Mouse (Mus musculus): ENCODE data around the gene Rgl1. TPM values are rescaled to one million over a fixed set of nuclear protein-coding genes. Genes with fewer than 3 reads are reported as not detected.

Gene Rgl1
- polyA plus RNA-seq (2012; ENCODE audit: insufficient read depth, insufficient read length, missing spikeins) = 9.7 and 11.9 TPM in 2 replicates

GRCm38 (mm10) chr1:152766032-152766772 is at the start of gene Rgl1, which contains the start of gene Arpc5:
Gene Rgl1 (minus strand): TSS chr1:152766351.
Gene Arpc5 (plus strand): TSS chr1:152766542.
- peak within 1 kb of the TSS; percentile 77 for H3K27ac ChIP-seq (ENCODE audit: insufficient read depth, low read depth, low read length)
- H3K4me1 ChIP-seq (ENCODE audit: control insufficient read depth, insufficient read depth, low read length) = peaks cover 20% of the 10 kb centered on the region
- peak within 1 kb of the TSS; percentile 92 for H3K4me3 ChIP-seq (ENCODE audit: insufficient read depth, low read length)
- TF ChIP-seq CTCF (IDR thresholded peaks at IDR 0.05; ENCODE audit: low read depth, low read length) (no peak), POLR2A (IDR thresholded peaks at IDR 0.05; ENCODE audit: borderline replicate concordance, low read depth, low read length) (no peak)

DNA sequence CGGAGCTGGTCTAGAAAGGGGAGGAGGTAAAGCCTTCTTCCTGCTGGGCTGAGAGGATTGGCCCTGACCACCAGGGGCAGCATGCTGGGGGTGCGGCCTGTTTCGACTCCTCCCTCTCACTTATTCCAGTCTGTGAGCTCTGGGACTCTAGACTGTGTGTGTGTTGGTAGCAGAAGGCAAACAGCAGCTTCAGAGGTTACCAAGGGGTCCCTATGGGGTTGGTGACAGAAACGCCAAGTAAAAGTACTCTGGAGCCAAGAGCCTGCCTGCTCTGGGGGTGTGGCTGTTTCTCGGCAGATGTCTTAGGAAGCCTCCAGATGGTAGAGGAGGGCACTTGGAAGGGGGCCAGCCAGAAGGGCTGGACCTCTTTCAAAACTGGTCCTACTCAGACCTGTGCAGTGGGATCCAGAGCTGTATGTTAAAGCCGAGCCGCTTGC is 49.1 kb upstream of the Rgl1 start:
- Histone ChIP-seq H3K4me3 (ENCODE audit: insufficient read depth, low read length) (no peak overlapping the region), H3K4me1 (ENCODE audit: control insufficient read depth, insufficient read depth, low read length) (peaks cover 34% of the 10 kb centered on the region), H3K27ac (ENCODE audit: insufficient read depth, low read depth, low read length) (no peak overlapping the region)
- TF ChIP-seq CTCF (IDR thresholded peaks at IDR 0.05; ENCODE audit: low read depth, low read length) = no peak
- no peak for TF ChIP-seq POLR2A (IDR thresholded peaks at IDR 0.05; ENCODE audit: borderline replicate concordance, low read depth, low read length)

DNA sequence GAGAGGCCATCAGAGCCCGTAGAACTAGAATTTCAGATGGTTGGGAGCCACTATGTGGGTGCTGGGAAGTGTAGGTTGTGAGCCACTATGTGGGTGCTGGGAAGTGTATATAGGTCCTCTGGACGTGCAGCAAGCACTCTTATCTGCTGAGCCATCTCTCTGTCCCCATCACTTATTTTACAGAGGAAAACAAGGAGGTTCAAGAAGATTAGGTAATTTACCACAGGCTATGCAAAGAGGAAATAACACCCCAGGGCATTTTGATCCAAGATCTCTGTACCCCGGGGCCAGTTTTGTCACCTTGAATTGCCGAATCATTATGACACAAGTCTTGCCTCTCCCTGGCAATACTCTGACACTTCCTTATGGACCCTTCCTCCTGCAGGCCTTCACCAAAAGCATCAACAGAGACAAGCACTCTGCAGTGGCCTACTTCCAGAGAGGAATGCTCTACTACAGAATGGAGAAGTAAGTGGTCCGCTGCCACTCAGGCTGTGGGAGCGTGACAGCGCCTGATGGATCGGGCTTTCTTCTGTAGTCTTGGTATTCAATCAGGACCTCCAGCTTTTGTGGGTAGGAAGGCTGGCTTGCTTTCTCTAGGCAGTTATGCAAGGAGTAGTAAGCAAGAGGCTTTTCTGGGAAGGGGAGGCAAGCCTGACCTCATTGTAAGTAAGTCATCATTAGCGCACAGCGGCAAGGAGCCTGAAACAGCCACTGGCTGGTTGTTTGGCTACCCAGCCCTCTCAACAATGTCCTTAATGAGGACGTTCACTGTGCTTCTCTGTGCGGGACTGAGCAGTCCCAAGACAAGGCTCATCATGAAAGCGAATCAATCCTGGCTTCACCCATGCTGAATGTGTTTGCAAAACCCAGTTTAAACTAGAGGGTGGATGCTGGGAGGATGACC is 44.6 kb upstream of the Rgl1 start:
- Histone ChIP-seq H3K4me3 (ENCODE audit: insufficient read depth, low read length) (peak overlapping the region; percentile 27; the same call in 1 of the 2 replicates), H3K27ac (ENCODE audit: insufficient read depth, low read depth, low read length) (peak overlapping the region; percentile 61), H3K4me1 (ENCODE audit: control insufficient read depth, insufficient read depth, low read length) (peaks cover 53% of the 10 kb centered on the region)
- TF ChIP-seq POLR2A (IDR thresholded peaks at IDR 0.05; ENCODE audit: borderline replicate concordance, low read depth, low read length) (no peak), CTCF (IDR thresholded peaks at IDR 0.05; ENCODE audit: low read depth, low read length) (no peak)

GRCm38 (mm10) chr1:152809541-152810252 is 43.5 kb upstream of the Rgl1 start:
- no peak for TF ChIP-seq POLR2A (IDR thresholded peaks at IDR 0.05; ENCODE audit: borderline replicate concordance, low read depth, low read length)
- TF ChIP-seq CTCF (IDR thresholded peaks at IDR 0.05; ENCODE audit: low read depth, low read length) = no peak
- peak overlapping the region; percentile 81 for H3K4me3 ChIP-seq (ENCODE audit: insufficient read depth, low read length)
- peaks cover 59% of the 10 kb centered on the region for H3K4me1 ChIP-seq (ENCODE audit: control insufficient read depth, insufficient read depth, low read length)
- H3K27ac ChIP-seq (ENCODE audit: insufficient read depth, low read depth, low read length) = peak overlapping the region; percentile 43

DNA sequence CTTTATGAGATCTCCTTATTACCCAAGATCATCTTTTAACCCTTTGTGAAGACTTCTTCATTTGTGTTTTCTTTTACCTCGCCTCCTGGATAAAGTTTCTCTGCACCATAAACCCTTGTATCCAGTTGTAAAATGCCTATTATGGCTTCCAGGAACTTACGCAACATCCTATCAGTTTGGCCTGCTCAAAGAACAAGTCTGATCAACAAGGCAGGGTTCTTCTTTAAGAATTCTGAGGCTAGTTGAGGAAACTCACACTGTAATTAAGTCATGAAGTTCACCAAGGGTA is 42.2 kb upstream of the Rgl1 start:
- TF ChIP-seq POLR2A (IDR thresholded peaks at IDR 0.05; ENCODE audit: borderline replicate concordance, low read depth, low read length) (no peak), CTCF (IDR thresholded peaks at IDR 0.05; ENCODE audit: low read depth, low read length) (no peak)
- peak overlapping the region; percentile 81 for H3K4me3 ChIP-seq (ENCODE audit: insufficient read depth, low read length)
- peaks cover 47% of the 10 kb centered on the region for H3K4me1 ChIP-seq (ENCODE audit: control insufficient read depth, insufficient read depth, low read length)
- peak overlapping the region; percentile 89 for H3K27ac ChIP-seq (ENCODE audit: insufficient read depth, low read depth, low read length)

- H3K4me1 ChIP-seq (ENCODE audit: control insufficient read depth, insufficient read depth, low read length) = peaks cover 43% of the 10 kb centered on the region
- H3K27ac ChIP-seq (ENCODE audit: insufficient read depth, low read depth, low read length) = peak overlapping the region; percentile 89
- TF ChIP-seq CTCF (IDR thresholded peaks at IDR 0.05; ENCODE audit: low read depth, low read length) (no peak), POLR2A (IDR thresholded peaks at IDR 0.05; ENCODE audit: borderline replicate concordance, low read depth, low read length) (no peak)
- peak overlapping the region; percentile 81 for H3K4me3 ChIP-seq (ENCODE audit: insufficient read depth, low read length)
These were observed 41.7 kb upstream of the Rgl1 start for GRCm38 (mm10) chr1:152807619-152808391.

GRCm38 (mm10) chr1:152804907-152805306 is 38.8 kb upstream of the Rgl1 start:
- TF ChIP-seq CTCF (IDR thresholded peaks at IDR 0.05; ENCODE audit: low read depth, low read length) (no peak), POLR2A (IDR thresholded peaks at IDR 0.05; ENCODE audit: borderline replicate concordance, low read depth, low read length) (no peak)
- H3K4me3 ChIP-seq (ENCODE audit: insufficient read depth, low read length) = no peak overlapping the region
- H3K4me1 ChIP-seq (ENCODE audit: control insufficient read depth, insufficient read depth, low read length) = peaks cover 40% of the 10 kb centered on the region
- no peak overlapping the region for H3K27ac ChIP-seq (ENCODE audit: insufficient read depth, low read depth, low read length)

- Histone ChIP-seq H3K27ac (ENCODE audit: insufficient read depth, low read depth, low read length) (no peak overlapping the region), H3K4me3 (ENCODE audit: insufficient read depth, low read length) (no peak overlapping the region), H3K4me1 (ENCODE audit: control insufficient read depth, insufficient read depth, low read length) (peaks cover 56% of the 10 kb centered on the region)
- TF ChIP-seq POLR2A (IDR thresholded peaks at IDR 0.05; ENCODE audit: borderline replicate concordance, low read depth, low read length) (no peak), CTCF (IDR thresholded peaks at IDR 0.05; ENCODE audit: low read depth, low read length) (no peak)
These were observed 34.6 kb upstream of the Rgl1 start for GRCm38 (mm10) chr1:152800633-152801176.

Measured in bone marrow macrophage, adult 2 months (primary cell).